Mouse (Mus musculus) left cerebral cortex, postnatal 25 days (tissue): ENCODE results near the gene Hmgcs1. TPM values are rescaled to one million over a fixed set of nuclear protein-coding genes. Genes with fewer than 3 reads are reported as not detected.
"Not testable (repeated sequence)": the region's sequence is repeated elsewhere in the genome, so short reads cannot be mapped to it uniquely, and the experiment has no call there.

Experiments
- DNase-seq, 2 experiments: peaks; one replicate each; pipeline ENCODE4 v3.0.0; 2022; ENCODE audit warnings: low spot score in 2 of 2, mixed read lengths in 1 of 2
- intact Hi-C: fragments of 180-260 bp; cut with DNase I; formaldehyde crosslinking; loops from one replicate; pipeline ENCODE4 v1.15.1; 2025
- total RNA-seq, 2 experiments: library from RNA; stranded (reverse); gene quantifications; 2 replicates each; pipeline ENCODE4 v1.2.3; 2021

The Hmgcs1 gene
- total RNA-seq: 100 to 1,000 TPM; 301 to 304 TPM

DNA sequence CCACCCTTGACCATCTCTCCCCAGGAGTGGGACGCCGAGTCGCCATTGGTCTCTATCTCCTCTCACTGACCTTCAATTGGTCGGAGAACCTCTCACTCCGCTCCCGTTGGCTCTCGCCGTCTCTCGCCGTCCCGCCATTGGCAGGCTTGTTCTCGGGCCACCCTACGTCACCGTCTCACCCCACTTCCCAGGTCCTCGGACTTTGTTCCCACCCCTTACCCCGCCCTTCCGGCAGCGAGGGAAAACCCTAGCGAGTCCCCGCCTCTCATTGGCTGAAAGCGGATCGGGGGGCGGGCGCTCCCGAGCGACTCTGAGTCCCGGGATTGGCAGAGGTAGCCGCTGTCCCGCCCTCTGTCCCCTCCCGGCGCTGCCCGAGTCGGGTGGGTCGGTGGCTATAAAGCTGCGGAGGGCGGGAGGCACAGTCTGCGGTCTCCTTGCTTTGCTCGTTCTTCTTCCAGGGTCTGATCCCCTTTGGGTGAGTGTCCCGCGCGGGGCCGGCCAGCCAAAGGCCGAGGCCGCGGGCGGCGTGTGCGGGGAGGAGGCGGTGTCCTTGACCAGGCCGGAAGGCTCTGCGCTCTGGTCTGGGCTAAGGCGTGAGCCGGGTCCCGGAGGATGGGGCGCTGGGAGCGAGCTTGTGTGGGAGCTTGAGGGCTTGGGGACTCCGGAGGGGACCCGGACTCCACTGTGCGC, at the start of gene Hmgcs1:
Gene Hmgcs1 (plus strand): TSS at position 341 of the 690 bp plus-strand sequence.
- intact Hi-C loops: loop anchor here (5.0 kb wide), 1 partner anchor 48 kb away; no protein-coding TSS in a partner anchor
- peak; percentile 98 to 100 for DNase-seq

DNA sequence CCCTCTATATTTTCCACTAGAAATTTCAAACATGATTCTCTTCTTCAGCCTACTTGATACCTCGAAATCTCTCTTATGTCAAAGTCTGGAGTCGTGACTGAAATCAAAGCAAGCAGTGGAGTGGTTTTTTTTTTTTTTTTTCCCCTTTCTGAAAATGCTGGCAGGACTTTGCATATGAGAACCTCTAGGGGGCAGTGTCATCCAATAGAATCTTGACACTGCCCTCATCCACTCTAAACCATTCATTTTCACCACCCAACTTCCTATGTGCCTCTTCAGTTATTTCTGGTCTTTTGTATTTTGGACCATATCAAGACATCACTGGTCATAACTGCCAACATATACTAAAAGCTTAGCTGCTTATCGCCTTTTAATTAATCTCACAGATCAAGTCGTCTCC, 49.7 kb upstream of the Hmgcs1 start:
- peak; percentile 29 to 49 for DNase-seq
- intact Hi-C loops: loop anchor here (5.0 kb wide), 3 partner anchors 52 to 162 kb away; partner anchors contain the start of gene Hmgcs1

DNA sequence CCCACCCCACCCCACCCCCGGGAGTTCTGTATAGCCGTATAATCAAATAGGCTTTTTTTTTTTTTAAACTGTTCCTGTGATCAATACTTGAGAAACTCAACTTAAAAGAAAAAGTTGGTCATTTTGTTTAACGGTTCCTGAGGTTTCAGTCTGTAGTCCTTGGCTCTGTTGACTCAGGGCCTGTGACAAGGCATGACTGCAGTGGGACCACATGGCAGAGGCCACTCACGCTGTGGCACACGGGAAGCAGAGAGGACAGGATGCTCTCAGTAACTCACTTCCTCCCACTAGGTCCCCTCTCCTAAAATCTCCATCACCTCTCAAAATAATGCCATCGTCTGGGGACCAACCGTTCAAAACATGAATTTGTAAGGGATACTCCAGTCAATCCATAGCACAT, 49.0 kb upstream of the Hmgcs1 start:
- no peak for DNase-seq
- intact Hi-C loops: loop anchor here (5.0 kb wide), 3 partner anchors 51 to 161 kb away; partner anchors contain the start of gene Hmgcs1

DNA sequence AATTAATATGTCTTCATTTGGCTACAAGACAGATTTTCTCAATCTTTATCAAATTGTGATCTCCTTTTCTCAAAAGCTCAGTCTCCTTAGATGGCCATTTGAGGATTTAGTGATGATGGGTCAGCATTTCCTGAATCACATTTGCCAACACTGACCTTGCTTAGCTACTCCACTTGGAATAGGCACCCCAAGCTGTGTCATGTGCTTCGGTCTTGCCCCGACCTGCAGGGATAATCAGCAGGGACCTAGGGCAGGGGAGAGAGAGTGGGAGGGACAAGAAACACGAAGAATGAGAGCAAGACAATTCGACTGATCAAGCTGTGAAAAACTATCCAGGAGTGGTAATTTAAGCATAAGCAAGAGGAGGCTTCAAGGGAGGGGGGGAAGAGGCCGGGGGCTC, 45.4 kb upstream of the Hmgcs1 start:
- DNase-seq: no peak
- intact Hi-C loops: loop anchor here (5.0 kb wide), 3 partner anchors 48 to 158 kb away; partner anchors contain the start of gene Hmgcs1

DNA sequence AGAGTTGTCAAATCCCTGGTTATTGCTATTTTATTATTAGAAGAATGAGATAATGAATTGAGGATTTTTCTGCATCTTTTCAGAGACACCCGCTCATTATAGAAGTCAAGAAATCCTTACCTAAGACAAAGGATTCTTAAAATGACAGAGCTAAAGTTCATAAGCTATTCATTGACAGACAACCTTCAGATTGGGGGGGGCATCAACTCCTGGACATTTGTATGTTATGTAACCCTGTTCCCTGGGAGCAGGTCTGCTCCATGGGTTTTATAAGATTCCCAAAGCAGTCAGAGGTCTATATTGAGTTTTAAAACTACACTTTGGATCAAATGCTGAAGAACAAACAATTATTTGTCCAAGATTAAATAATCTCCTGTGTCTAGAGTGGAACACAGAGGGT, 43.7 kb upstream of the Hmgcs1 start:
- intact Hi-C loops: no loop called here
- no peak for DNase-seq

DNA sequence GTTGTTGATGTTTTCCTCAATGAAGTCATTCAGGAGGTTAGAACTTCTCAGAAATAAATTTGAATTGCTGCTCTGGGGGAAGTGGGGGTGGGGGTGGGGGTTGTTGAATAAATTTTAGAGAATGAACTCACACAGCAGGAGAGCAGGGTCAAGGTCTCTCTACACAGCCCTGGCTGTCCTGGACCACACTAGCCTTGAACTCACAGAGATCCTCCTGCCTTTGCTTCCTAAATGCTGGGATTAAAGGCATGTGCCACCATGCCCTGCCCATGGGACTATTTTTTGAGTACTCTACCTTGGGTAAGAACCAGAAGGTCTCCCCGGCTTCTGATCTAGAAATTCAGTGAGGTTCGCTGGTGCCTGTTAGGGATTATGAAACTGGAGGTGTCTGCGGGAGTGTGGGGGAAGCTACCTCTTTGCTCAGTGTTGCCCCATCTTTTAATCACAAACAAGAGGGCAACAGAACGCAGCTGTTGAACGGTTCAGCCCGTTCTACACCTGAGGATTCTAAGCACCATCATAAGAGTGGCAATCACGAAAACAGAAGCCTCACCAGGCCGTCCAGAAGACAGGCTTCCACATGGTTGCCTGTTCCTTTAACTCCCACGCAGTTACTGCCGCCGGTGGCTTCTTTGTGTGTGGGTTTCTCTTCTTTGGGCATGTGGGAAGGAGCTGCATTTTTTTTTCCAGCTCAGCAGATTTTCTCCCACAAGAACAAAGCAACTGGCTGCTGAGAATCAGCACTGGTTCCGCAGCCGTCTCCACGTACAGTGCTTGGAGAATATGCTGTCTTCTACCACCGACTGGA, 41.1 kb upstream of the Hmgcs1 start:
- peak; percentile 63 to 88 for DNase-seq
- intact Hi-C loops: no loop called here

DNA sequence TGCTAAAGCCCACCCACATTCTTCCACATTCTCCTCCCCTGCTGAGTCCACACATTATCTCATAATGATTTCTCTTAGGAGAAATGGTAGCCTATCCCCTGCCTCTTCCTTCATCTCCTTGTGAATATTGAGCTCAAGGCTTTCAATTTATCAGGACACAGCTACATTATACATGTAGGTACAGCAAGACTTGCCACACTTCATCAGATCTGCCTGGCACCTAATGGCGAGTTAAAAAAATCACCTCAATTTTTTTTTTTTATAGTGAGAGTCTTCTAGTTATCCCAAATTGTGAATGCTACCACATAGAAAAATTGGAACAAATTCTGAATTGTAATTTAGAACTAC, 40.5 kb upstream of the Hmgcs1 start:
- DNase-seq: no peak
- intact Hi-C loops: no loop called here

DNA sequence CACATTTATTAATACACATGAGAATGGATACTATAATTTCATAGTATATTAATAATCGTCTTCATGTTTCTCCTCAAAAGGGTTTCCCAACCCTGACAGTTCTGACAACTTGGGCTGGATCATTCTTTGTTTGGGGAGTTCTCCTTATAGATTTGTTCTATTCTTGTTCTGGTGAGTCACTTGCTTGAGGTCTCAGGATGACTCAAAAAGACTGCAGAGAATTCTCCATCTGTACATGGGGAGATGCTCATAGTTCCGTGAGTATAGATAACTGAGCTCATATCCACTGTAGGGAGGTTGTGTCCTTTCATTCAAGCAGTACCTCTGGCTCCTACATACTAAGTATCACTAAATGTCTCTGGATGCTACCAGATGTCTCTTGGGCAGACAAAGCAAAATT, 35.4 kb upstream of the Hmgcs1 start:
- DNase-seq: peak; percentile 15 to 82
- intact Hi-C loops: no loop called here

DNA sequence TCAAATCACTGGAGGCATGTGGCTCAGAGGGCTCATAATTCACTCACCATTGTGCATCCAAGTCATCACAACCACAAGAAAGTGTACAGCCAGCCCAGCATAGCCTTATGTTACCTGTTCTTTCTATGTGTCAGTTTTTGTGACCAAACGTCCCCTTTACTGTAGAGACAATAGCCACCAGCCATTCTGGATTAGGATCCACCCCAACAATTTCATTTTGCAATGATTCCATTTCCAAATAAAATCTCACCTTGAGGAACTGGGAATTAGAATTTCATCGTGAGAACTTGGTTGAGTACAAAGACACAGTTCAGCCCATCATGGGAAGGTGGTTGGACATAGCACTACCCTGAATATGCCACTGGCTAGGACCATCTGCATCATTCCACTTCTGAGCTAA, 33.9 kb upstream of the Hmgcs1 start:
- no peak for DNase-seq
- intact Hi-C loops: no loop called here

DNA sequence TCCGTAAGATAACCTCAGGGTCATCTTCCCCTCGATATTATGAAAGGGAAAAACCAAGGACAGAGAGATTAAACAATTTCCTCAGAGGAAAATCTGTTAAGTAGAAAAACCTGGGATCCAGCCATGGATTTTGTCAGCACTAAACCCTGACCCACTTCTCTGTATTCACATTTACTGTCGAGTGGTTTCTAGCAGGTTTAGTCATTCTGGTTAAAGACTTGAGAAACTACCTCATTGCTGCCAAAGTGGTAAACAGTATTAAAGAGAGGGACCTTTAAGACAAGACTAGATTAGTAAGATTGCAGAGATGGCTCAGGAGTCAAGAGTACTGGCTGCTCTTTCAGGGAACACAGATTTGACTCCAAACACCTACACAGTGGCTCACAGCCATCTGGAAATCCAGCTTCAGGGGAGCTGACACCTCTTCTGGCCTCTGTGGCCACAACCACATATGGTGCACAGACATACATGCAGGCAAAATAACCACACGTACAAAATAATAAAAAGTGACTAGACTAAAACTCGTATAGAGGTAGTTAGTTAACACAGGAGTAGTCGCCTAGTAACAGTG, 33.2 kb upstream of the Hmgcs1 start:
- intact Hi-C loops: no loop called here
- peak in 1 of 2 experiments; percentile 40 for DNase-seq

DNA sequence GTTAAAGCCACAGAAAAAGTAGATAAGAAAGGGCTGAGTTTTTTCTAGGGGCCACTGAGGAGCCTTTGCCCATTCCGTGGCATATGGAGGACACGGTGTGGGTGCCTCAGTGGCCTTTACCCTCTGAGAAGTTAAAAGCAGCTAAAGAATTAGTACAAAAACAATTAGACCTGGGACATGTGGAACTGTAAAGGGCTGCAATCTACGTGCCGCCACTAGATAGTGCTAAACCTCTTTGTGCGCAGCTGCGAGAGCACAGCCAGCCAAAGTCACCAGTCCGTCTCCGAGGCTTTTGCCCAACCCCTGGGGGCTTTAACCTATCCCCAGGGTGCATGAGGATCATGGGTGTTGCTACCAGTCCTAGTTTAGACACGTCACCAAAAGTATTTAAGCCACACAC, 28.8 kb upstream of the Hmgcs1 start:
- DNase-seq: peak in 1 of 2 experiments; percentile 40
- intact Hi-C loops: not testable (repeated sequence)

DNA sequence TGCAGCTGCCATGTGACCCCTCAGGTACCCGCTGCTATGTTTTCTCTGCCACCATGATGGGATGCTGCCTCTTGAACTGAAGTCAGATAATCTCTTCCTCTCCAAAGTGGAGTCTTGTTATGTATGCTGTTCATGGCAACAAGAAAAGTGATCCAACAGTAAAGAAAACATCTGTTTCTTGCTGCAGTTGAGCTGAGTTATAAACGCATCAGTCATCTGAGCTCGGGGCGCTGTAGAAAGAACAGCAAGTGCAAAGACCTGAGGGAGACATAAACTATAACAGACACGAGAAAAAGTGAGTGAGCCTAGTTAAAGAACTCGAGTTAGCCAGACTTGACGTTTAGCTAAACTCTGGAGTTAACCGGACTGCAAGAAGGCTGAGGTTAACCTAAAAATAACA, 11.4 kb upstream of the Hmgcs1 start:
- no peak for DNase-seq
- intact Hi-C loops: no loop called here

DNA sequence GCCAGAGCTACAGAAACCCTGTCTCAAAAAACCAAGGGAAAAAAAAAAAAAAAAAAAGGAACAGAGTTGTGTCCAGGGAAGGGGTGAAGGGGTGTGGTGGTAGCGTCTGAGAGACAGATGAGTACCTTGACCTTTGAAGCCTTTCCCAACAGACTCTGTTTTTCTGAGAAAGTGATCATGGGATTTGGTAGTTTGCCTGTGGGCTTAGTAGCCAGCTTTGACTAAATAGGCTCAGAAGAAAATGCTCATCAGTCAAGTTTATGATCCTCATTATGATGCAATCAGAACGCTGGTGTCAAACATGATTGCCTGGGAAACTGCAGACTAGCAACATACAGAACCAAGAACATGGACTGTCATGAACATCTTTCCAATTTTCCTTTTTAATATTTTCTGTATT, 10.5 kb upstream of the Hmgcs1 start:
- intact Hi-C loops: no loop called here
- DNase-seq: no peak

DNA sequence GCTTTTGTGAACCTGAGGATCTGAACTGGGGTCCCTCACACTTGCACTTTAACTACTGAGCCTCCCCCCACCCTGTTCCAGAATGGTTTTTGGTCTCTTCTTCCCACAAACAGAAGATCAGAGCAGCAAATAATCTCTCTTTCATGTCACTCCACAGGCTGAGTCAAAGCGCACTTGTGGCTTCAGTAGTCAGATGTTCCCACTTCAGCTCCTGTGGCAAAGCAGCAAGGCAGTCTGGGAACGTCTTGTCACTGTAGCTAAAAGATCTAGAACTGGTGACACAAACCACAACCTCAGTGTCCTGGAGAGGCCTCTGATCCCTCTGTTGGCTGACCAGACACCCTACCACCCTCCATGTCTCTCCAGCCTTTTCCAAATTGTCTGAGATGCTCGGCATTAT, 9.0 kb upstream of the Hmgcs1 start:
- DNase-seq: no peak
- intact Hi-C loops: no loop called here

DNA sequence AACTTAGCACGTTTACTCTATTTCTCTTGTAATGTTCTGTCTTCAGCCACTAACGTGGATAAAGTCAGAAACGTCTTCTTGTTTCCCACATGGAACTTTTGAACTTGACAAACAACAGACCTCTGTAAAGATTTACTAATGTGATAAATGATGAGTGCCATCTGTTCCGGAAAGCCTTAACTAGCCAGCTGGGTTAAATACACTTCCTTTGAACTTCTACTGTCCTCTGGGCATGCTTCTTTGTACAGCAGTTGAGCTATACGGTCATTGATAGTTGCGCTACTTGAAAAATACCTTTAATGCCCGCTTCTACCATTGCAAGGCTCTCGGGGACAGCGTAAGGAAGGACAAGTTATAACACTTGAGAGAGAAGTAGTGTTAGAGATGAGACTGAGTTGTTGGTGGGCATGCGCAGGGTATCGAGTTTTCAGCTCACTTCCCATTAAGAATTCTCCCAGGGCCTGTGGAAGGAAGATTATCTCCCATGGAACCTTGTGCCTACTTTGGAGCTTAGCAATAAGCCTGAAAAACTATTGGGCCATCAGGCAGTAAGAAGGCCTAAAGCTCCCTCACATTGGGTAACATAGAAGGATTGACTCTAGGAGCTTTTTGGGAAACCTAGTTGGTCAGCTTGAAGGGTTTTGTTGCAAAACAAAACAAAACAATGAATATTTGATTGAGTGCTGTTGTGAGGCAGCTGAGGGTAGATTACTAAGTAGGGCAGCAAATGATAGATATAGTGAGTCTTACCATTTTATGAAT, 5.6 kb upstream of the Hmgcs1 start:
- intact Hi-C loops: no loop called here
- no peak for DNase-seq

DNA sequence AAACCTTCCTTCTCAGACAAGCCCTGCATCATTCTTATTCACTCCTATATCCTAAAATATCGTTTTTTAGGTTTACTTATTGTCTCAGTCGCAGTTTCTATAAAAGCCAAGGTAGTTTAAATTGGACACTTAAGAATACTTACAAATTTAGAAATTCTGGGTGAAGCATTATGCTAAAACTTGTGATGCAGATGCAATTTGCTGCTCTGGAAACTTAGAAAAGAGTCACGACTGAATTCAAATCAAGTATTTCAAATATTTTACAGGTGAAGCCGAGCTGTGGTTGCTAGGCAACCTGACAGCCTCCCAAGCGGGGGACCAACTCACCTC, 505 bp upstream of the Hmgcs1 start:
- intact Hi-C loops: loop anchor here (5.0 kb wide), 1 partner anchor 47 kb away; no protein-coding TSS in a partner anchor
- no peak for DNase-seq

DNA sequence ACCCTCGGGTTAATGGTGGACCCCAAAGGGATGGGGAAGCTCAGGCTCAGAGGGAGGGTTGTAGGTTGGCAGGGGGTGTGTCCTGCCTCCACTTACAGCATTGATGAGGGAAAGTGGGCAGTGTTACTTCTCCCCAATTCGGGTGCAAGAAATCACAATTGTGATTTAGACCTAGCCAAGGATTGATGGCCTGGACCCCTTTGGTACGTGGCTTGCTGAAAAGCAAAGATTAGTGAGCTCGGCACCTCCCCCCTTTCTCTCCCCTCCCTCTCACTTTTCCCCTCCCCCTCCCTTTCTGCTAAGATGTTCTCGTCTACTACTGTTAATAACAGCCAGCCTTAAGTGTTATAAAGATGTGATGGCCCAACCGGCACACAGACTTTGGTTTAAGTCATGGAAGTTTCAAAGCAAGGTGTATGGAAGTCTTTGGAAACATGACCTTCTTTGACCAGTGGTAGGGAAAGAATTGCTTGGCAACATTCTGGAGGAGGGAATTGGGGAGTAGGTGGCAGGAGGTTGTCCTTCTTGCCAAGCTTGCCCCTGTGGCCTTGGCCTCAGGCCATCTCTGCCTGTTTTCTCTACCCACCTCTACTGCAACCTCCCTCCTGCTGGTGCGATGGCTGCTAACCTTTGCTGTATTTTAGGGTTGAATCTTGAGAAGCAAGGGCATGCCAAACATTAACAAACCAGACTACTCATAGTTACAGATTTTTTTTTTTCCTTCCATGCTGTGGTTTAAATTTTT, 869 bp downstream of the Hmgcs1 start:
- no peak for DNase-seq
- intact Hi-C loops: loop anchor here (5.0 kb wide), 1 partner anchor 49 kb away; no protein-coding TSS in a partner anchor

DNA sequence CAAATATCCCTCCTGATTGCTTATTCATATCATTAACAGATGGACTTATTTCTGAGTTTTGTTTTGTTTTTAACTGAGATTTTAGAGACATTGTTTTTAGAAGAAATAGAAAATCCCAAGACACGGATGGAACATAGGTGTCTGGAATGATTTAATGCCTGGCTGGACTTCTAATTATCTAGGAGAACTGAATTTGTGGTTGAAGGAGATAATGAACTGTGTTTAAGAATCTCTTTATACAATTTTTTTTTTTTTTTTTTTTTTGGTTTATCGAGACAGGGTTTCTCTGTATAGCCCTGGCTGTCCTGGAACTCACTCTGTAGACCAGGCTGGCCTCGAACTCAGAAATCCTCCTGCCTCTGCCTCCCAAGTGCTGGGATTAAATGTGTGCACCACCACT, 1.8 kb downstream of the Hmgcs1 start:
- not testable (repeated sequence) for DNase-seq
- intact Hi-C loops: loop anchor here (5.0 kb wide), 1 partner anchor 50 kb away; no protein-coding TSS in a partner anchor

DNA sequence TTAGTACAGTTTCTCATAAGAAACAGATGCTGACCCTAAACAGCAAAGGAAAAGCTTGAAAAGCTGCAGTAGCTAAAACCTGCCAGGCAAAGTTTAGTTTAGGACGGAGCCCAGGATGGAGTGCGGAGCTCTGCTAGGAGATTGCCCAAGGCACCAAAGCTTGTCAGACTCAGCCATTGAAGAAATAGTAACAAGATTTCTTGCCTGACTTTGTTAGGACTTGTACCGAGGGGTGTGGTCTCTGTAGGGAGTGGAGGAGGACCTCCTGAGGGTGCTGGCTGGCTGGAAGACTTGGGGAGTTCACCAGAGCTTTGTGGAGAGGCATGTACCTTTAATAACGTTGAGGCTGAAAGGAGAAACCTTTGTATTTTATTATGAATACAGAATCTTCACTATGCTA, 5.5 kb downstream of the Hmgcs1 start:
- no peak for DNase-seq
- intact Hi-C loops: no loop called here
